Mouse (Mus musculus) lung, postnatal 4 days (tissue): ENCODE results near the gene Ccdc70.
"Not testable (repeated sequence)": the region's sequence is repeated elsewhere in the genome, so short reads cannot be mapped to it uniquely, and the experiment has no call there.

Source experiments
- DNase-seq, 2 experiments: peaks; one replicate each; pipeline ENCODE4 v3.0.0; 2021

The Ccdc70 gene

DNA sequence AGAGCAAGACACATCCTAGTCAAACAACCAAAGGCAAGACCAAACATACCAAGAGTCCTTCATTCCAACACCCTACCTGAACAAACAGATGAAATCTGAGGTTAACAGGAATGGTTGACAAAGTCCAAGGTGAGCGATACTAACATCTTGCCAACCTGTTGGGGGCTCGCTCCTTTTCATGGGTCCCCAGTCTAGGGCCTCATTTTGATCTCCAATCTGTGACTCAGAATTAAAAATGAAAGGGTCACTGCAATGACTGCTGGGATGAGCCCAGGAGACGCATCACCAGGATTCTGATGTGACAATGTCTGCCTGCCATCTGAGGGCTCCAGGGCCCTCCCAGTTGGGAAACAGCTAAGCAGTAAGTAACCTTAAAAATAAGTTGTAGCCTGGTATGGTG lies at the start of gene Ccdc70:
TSS of gene Ccdc70 (plus strand) at position 301 of the 400 bp plus-strand sequence.
- DNase-seq = no peak

DNA sequence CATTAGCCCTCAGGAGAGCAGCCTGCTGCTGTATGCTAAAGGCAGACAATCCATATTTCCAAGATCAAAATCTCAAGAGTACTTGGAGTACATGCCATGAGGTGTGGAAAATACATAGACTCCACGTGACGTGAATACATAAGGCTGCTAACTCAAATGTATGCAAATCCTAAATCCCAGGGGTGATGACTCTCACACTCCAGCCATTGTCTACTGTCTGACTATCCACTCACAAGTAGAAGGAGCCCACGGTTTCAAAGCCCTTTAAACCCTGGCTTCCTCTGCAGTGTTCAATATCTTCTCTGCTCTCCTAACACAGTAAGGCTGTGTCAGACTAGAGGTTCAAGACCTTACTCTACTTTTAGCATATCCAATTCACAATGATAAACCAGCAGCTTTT lies 38.8 kb upstream of the Ccdc70 start:
- DNase-seq = not testable (repeated sequence)

- DNase-seq = no peak
These were observed 37.0 kb upstream of the Ccdc70 start, which contains the start of gene Defb15 for GRCm38 (mm10) chr8:21932610-21933009. Gene Defb15, minus strand, starts transcription at chr8:21932710.

- not testable (repeated sequence) for DNase-seq
These were observed 31.5 kb upstream of the Ccdc70 start, which contains the start of gene Defb35 for GRCm38 (mm10) chr8:21938052-21938451. Gene Defb35, plus strand, starts transcription at chr8:21938352.

GRCm38 (mm10) chr8:21946462-21946861 lies 23.1 kb upstream of the Ccdc70 start, which contains the start of gene Defb13:
Gene Defb13, plus strand, starts transcription at chr8:21946762.
- DNase-seq = no peak

- DNase-seq = no peak
These were observed 22.1 kb upstream of the Ccdc70 start for GRCm38 (mm10) chr8:21947311-21948017.

- DNase-seq = peak in 1 of 2 experiments; percentile 12
These were observed 14.3 kb upstream of the Ccdc70 start for GRCm38 (mm10) chr8:21955321-21955720.

- no peak for DNase-seq
These were observed 13.2 kb upstream of the Ccdc70 start for GRCm38 (mm10) chr8:21956336-21956735.

- no peak for DNase-seq
These were observed 11.2 kb upstream of the Ccdc70 start, which contains the start of gene Fam90a1a for GRCm38 (mm10) chr8:21958414-21958813. Gene Fam90a1a, plus strand, starts transcription at chr8:21958714.

DNA sequence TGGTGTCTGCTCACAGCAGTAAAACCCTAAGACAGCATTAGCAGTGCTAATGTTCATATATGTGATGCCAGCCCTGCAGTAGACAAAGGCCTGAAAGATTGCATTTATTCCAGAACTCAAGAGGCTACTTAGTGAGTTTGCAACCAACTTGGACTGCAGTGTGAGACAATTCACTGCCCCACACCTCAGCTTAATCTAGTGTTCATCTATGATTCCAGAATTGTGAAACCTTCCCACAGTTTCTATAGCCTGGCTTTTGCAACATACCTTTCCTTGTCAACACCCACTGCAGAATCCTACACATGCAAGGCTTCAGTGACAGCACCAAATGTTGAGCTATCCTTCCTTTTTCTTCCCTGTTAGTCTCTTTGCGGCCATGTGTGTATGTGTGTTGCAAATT lies 2.9 kb upstream of the Ccdc70 start:
- DNase-seq = no peak

DNA sequence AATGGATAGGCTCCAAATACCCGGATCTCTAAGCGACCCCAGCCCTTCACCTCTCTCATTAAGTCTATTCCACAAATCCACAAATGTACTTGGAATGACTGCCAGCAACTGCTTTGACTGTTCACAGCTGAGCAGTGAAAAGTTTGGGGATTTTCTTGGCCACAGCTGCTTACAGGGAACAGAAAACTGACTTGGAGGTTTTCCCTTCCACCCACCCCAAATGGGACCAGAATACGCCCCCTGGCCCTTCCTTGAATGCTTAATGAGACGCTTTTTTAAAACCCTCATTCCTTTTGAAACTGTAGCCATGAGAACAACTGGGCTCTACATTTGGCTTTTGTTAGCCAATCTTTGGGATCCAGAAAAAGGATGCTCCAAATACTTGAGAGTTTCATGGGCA lies 8.6 kb downstream of the Ccdc70 start:
- DNase-seq = no peak

DNA sequence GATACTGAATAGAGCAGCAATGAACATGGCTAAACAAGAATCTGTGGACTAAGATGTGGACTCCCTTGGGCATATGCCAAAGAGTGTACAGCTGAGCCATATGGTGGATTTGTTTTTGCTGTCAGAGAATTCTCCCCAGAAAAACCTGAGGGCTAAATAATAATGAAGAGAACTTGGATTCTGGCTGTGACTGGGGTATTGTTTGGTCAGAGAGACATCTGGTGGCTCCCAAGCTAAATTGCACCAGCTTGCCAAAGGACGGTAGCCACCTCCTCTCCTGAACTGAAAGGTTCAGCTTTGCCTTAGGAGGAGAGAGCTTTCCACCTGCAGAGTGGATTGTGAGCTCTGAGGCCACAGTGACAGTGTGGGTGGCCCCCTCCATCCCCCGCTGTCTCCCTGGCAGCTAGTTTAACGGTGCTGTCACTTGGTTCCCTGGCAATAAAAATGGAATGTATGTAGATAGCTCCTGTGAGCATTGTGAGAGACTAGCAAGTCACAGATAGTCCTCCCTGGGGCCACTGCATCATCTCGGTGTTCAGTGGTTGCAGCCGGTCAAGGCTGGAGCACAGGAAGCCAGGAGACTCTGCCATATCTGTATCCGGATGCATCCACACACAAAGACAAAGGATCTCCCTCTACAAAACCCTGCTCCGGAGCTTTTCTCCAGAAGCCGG lies 12.2 kb downstream of the Ccdc70 start:
- DNase-seq = no peak

DNA sequence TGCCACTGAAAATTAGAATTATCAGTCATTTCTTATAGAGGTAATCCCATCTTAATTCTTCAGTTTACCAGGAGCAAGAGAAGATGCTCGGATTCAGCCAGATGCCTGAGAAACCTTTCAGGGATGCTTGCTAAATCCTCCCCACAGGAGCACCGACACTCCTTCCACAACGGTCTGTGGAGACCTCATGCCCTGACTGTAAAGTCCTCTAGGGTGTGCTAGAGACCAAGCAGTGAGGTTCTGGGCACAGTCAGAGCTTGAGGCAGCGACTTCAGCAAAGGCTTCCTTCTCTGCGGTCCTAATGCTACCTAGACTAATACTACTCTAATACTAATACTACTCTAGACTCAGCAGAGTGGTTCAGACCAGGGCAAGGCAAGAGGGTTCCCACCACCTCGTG lies 22.6 kb downstream of the Ccdc70 start:
- peak in 1 of 2 experiments; percentile 46 for DNase-seq

DNA sequence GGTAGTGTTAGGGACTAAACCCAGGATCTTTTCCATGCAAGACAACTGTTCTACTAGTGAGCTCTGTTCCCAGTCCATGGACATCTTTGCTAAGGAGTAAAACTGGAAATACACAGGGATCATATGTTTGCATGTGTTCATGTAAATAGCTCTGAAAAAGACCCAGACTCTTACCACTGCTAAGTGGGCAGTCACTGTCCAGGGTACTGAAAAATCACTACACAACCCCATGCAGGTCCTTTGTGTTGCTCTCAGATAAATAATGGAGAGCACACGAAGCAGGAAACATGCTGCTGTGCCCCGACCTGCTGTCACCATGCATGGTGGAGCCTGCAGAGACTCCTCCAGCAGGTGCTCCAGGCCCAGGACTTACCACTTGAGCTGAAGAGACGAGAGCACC lies 25.6 kb downstream of the Ccdc70 start:
- DNase-seq = no peak

DNA sequence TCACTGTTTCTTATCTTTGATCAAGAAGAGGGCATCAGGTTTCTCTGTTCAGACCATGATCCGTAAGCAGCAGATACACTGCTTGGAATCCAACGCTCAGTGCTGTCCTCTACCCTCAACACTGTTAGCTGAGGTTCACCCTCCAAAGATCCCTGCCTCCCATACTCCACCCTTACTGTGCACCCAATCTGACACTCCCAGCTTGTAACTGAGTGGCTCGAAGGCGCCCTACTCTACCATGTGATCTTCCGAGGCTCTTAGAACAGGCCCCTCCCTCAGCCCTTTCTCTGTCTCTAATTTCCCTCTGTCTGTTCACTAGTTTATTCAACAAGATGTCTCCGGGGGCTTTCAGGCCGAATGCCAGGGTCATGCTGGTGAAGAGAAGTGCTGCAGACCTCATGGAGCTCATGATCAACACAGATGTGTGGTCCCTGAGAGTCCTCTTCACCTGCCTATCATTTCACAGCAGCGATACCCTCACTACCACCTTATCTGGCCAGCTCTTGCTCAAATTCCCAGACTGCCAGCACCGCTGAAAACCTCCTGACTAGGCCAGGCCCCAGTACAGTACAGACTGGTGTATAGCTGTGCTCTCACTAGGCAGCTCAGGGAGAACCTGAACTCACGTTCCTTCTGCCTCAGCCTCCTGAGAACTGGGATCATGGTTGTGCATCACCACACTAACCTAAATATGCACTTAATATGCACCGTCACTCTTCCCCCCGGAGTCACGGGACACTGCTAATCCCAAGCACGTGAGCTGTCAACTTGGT lies 35.4 kb downstream of the Ccdc70 start:
- no peak for DNase-seq

DNA sequence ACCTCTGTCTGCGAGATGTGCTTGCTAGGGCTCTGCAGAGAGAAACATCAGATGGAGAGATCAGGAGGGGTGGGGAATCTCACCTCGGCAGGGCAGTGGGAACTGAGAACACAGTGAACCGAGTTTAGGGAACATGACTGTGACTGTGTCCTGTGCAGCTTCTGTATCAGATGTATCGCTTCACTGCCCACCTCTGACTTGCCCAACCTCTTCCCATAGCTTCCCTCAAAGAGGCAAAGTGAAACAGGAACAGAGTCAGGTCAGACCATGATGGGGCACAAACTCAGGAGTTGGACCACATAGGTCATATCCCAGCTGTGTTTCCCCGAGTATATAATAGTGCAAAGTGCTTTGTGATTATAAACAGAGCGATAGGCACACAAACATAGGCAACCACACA lies 36.8 kb downstream of the Ccdc70 start:
- DNase-seq = no peak

DNA sequence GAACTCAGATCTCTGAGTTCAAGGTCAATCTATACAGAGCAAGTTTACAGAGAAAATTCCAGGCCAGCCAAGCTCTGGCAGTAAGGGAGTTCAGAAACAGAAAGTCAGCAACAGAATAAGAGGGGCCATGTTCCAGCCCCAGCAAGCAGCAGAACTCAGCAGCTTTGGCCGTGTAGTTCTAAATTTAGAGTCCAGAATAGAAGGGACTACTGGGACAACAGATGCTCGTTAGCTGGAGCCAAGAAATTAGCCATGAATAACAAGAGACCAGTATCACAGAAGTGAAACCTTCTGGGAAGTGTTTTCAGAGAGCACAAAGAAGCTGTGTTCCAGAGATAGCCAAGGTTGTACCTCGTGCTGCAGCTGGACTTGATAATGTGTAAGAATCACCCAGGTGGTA lies 39.8 kb downstream of the Ccdc70 start:
- no peak for DNase-seq

DNA sequence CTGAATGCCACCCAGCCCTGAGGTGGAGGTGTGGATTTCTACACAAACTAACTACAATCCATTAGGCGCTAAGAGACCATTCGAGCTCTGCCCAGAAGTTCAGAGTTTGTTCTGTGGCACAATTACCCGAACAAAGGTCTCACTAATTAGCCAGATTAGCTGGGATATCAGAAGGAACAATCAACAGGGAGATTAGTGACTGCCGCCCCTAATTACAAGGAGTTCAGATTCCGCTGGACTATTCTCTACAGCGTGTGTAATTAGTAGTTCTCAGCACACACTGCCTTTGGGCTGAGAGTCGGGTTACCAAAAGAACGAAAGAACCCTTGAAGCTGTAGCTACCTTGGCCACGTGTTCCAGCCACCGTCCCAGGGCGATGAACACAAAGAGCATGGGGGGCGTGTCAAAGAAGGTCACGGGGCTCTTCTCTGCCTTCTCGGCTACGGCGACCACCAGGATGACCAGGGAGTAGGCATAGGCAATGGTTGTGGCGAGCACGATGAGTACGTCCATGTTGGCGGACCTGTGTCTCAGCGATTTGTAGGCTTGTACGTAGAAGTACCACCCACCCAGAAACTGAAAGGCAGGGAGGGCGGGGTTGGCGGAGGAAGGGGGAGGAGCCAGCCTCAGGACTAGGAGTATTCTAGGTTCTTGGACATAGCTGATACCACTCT lies 43.6 kb downstream of the Ccdc70 start:
- DNase-seq = no peak

DNA sequence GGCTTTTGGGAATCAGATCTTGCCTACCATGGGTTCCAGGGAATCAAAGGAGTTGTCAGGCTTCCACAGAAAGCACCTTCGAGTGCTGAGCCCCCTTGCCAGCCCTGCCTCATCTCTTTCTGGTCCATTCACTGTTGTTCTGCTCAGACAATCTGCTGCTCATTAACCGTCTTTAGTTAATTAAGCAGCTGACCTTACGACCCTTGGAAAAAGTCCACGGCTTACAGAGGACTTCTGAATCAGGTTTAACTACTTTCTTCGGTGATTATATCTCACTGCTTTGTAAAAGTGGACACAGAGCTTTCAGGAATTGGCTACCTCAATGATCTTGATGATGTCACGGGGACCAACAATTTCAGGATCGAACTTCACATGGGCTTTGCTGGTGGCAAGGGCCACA lies 48.2 kb downstream of the Ccdc70 start:
- DNase-seq = no peak

GRCm38 (mm10) chr8:22019498-22019897 lies 49.9 kb downstream of the Ccdc70 start:
- DNase-seq = no peak

GRCm38 (mm10) chr8:22022244-22022643 lies 52.7 kb downstream of the Ccdc70 start:
- no peak for DNase-seq
